Mouse (Mus musculus): Measurements from ENCODE around the gene Hist1h2ao. TPM values are rescaled to one million over a fixed set of nuclear protein-coding genes. Genes with fewer than 3 reads are reported as not detected.

Hist1h2ao gene
- polyA plus RNA-seq, 1 experiment from 2014 or later, result not detected

Small RNA genes lying within 50 kb of the gene (microRNA-seq; reads per million reads assigned to microRNA genes)
- gene Gm19658 (not detected), gene Gm44346 (not detected), gene Gm44466 (not detected)

Other genes with a start within 250 kb of the Hist1h2ao start
- gene Olfr1364, start 228.7 kb upstream of the Hist1h2ao start, polyA plus RNA-seq (2016; fragmentation: Nextera tagmentation; extraction: Ambion mirVana), result not detected in 2 replicates
- not detected in 2 replicates for gene Olfr1362, start 196.4 kb upstream of the Hist1h2ao start, polyA plus RNA-seq (2016; fragmentation: Nextera tagmentation; extraction: Ambion mirVana)
- not detected in 2 replicates for gene Olfr11, start 167.9 kb upstream of the Hist1h2ao start, polyA plus RNA-seq (2016; fragmentation: Nextera tagmentation; extraction: Ambion mirVana)
- gene Olfr1361, start 147.1 kb upstream of the Hist1h2ao start, polyA plus RNA-seq (2016; fragmentation: Nextera tagmentation; extraction: Ambion mirVana), result not detected in 2 replicates
- gene Olfr1360, start 133.1 kb upstream of the Hist1h2ao start, polyA plus RNA-seq (2016; fragmentation: Nextera tagmentation; extraction: Ambion mirVana), result not detected in 2 replicates
- not detected in 2 replicates for gene Olfr1359, start 112.4 kb upstream of the Hist1h2ao start, polyA plus RNA-seq (2016; fragmentation: Nextera tagmentation; extraction: Ambion mirVana)
- gene Hist1h2bl, start 94.3 kb upstream of the Hist1h2ao start, polyA plus RNA-seq (2016; fragmentation: Nextera tagmentation; extraction: Ambion mirVana), result 1.6 and 1.7 TPM in 2 replicates
- gene Hist1h2ai, start 94.0 kb upstream of the Hist1h2ao start, polyA plus RNA-seq (2016; fragmentation: Nextera tagmentation; extraction: Ambion mirVana), result 16.2 and 34.8 TPM in 2 replicates
- gene Hist1h3h, start 92.8 kb upstream of the Hist1h2ao start, polyA plus RNA-seq (2016; fragmentation: Nextera tagmentation; extraction: Ambion mirVana), result 14.0 and 17.0 TPM in 2 replicates
- gene Hist1h2bm, start 88.4 kb upstream of the Hist1h2ao start, polyA plus RNA-seq (2016; fragmentation: Nextera tagmentation; extraction: Ambion mirVana), result 2.9 and 4.4 TPM in 2 replicates
- 0.87 and 1.6 TPM in 2 replicates for gene Hist1h4j, start 75.4 kb upstream of the Hist1h2ao start, polyA plus RNA-seq (2016; fragmentation: Nextera tagmentation; extraction: Ambion mirVana)
- 0.96 and 2.4 TPM in 2 replicates for gene Hist1h4k, start 60.0 kb upstream of the Hist1h2ao start, polyA plus RNA-seq (2016; fragmentation: Nextera tagmentation; extraction: Ambion mirVana)
- 18.4 and 29.6 TPM in 2 replicates for gene Hist1h2ak, start 56.6 kb upstream of the Hist1h2ao start, polyA plus RNA-seq (2016; fragmentation: Nextera tagmentation; extraction: Ambion mirVana)
- gene Hist1h2bn, start 56.3 kb upstream of the Hist1h2ao start, polyA plus RNA-seq (2016; fragmentation: Nextera tagmentation; extraction: Ambion mirVana), result 2.0 and 3.0 TPM in 2 replicates
- gene Hist1h1b, start 29.8 kb upstream of the Hist1h2ao start, polyA plus RNA-seq (2016; fragmentation: Nextera tagmentation; extraction: Ambion mirVana), result 13.1 and 26.4 TPM in 2 replicates
- 97.6 and 126 TPM in 2 replicates for gene Hist1h3i, start 27.1 kb upstream of the Hist1h2ao start, polyA plus RNA-seq (2016; fragmentation: Nextera tagmentation; extraction: Ambion mirVana)
- gene Hist1h2an, start 23.2 kb upstream of the Hist1h2ao start, polyA plus RNA-seq (2016; fragmentation: Nextera tagmentation; extraction: Ambion mirVana), result 7.9 and 9.0 TPM in 2 replicates
- 0.68 and 1.7 TPM in 2 replicates for gene Hist1h2bp, start 23.0 kb upstream of the Hist1h2ao start, polyA plus RNA-seq (2016; fragmentation: Nextera tagmentation; extraction: Ambion mirVana)
- gene Hist1h2bq, start 268 bp upstream of the Hist1h2ao start, polyA plus RNA-seq (2016; fragmentation: Nextera tagmentation; extraction: Ambion mirVana), result 17.1 and 26.1 TPM in 2 replicates
- gene Hist1h4m, start 1.3 kb downstream of the Hist1h2ao start, polyA plus RNA-seq (2016; fragmentation: Nextera tagmentation; extraction: Ambion mirVana), result not detected in 2 replicates
- 11.4 and 12.4 TPM in 2 replicates for gene Hist1h4n, start 21.7 kb downstream of the Hist1h2ao start, polyA plus RNA-seq (2016; fragmentation: Nextera tagmentation; extraction: Ambion mirVana)
- gene Hist1h2ap, start 23.0 kb downstream of the Hist1h2ao start, polyA plus RNA-seq (2016; fragmentation: Nextera tagmentation; extraction: Ambion mirVana), result 3,361 and 3,805 TPM in 2 replicates
- gene Hist1h2br, start 23.3 kb downstream of the Hist1h2ao start, polyA plus RNA-seq (2016; fragmentation: Nextera tagmentation; extraction: Ambion mirVana), result 18.7 and 25.8 TPM in 2 replicates
- gene Zfp184, start 134.6 kb downstream of the Hist1h2ao start, polyA plus RNA-seq (2016; fragmentation: Nextera tagmentation; extraction: Ambion mirVana), result 19.1 and 19.4 TPM in 2 replicates
- not detected in 2 replicates for gene Pom121l2, start 170.7 kb downstream of the Hist1h2ao start, polyA plus RNA-seq (2016; fragmentation: Nextera tagmentation; extraction: Ambion mirVana)
- gene Prss16, start 199.3 kb downstream of the Hist1h2ao start, polyA plus RNA-seq (2016; fragmentation: Nextera tagmentation; extraction: Ambion mirVana), result 0.41 TPM in 1 of 2 replicates, not detected in the other
- gene Hist1h2ah, start 225.1 kb downstream of the Hist1h2ao start, polyA plus RNA-seq (2016; fragmentation: Nextera tagmentation; extraction: Ambion mirVana), result 3.3 and 13.9 TPM in 2 replicates
- gene Hist1h2bk, start 225.4 kb downstream of the Hist1h2ao start, polyA plus RNA-seq (2016; fragmentation: Nextera tagmentation; extraction: Ambion mirVana), result 5.2 and 9.5 TPM in 2 replicates
- 20.1 and 23.9 TPM in 2 replicates for gene Hist1h4i, start 230.9 kb downstream of the Hist1h2ao start, polyA plus RNA-seq (2016; fragmentation: Nextera tagmentation; extraction: Ambion mirVana)
- 43.6 and 46.1 TPM in 2 replicates for gene Hist1h2ag, start 232.5 kb downstream of the Hist1h2ao start, polyA plus RNA-seq (2016; fragmentation: Nextera tagmentation; extraction: Ambion mirVana)
- 10.5 and 12.6 TPM in 2 replicates for gene Hist1h2bj, start 232.7 kb downstream of the Hist1h2ao start, polyA plus RNA-seq (2016; fragmentation: Nextera tagmentation; extraction: Ambion mirVana)

All from neural tube, embryonic 12.5 days (tissue).